Mouse (Mus musculus): ENCODE results near the gene Gpn2. TPM values are rescaled to one million over a fixed set of nuclear protein-coding genes. Genes with fewer than 3 reads are reported as not detected.

Gene Gpn2
- total RNA-seq, 2 experiments from 2014 or later, result 10.3 to 11.2 TPM

Small RNAs within 50 kb of the gene (microRNA-seq; reads per million reads assigned to microRNA genes)
- not detected for gene Gm23158

Other genes starting within 250 kb of the Gpn2 start
- gene Wdtc1, start 230.9 kb upstream of the Gpn2 start, total RNA-seq (2021), result 10 to 100 TPM; 48.7 to 49.0 TPM
- 10 to 100 TPM; 37.3 to 40.9 TPM for gene Slc9a1, start 214.7 kb upstream of the Gpn2 start, total RNA-seq (2021)
- gene Tent5b, start 104.2 kb upstream of the Gpn2 start, total RNA-seq (2021), result not detected
- 100 to 1,000 TPM; 114 to 119 TPM for gene Trnp1, start 85.8 kb upstream of the Gpn2 start, total RNA-seq (2021)
- gene Kdf1, start 65.4 kb upstream of the Gpn2 start, total RNA-seq (2021), result under 1 TPM in 1 of 2 experiments, not detected in 1; 0.47 TPM
- 100 to 1,000 TPM; 106 to 120 TPM for gene Nudc, start 38.4 kb upstream of the Gpn2 start, total RNA-seq (2021)
- not detected for gene Nr0b2, start 31.0 kb upstream of the Gpn2 start, total RNA-seq (2021)
- 1 to 10 TPM; 6.7 TPM for gene Gpatch3, start 9.6 kb upstream of the Gpn2 start, total RNA-seq (2021)
- gene Sfn, start 17.8 kb downstream of the Gpn2 start, total RNA-seq (2021), result 1 to 10 TPM; 1.4 to 1.7 TPM
- 10 to 100 TPM; 31.8 to 34.1 TPM for gene Zdhhc18, start 65.8 kb downstream of the Gpn2 start, total RNA-seq (2021)
- 10 to 100 TPM in 1 of 2 experiments, 1 to 10 TPM in 1; 8.8 to 10.1 TPM for gene Pigv, start 88.3 kb downstream of the Gpn2 start, total RNA-seq (2021)
- 10 to 100 TPM; 76.0 to 76.8 TPM for gene Arid1a, start 172.4 kb downstream of the Gpn2 start, total RNA-seq (2021)

All from left cerebral cortex, postnatal 10 days (tissue).